Mouse (Mus musculus): ENCODE data around the gene Crb3. TPM values are rescaled to one million over a fixed set of nuclear protein-coding genes. Genes with fewer than 3 reads are reported as not detected.

The Crb3 gene
- total RNA-seq, 2 experiments from 2014 or later = 0.36 to 0.67 TPM

DNA sequence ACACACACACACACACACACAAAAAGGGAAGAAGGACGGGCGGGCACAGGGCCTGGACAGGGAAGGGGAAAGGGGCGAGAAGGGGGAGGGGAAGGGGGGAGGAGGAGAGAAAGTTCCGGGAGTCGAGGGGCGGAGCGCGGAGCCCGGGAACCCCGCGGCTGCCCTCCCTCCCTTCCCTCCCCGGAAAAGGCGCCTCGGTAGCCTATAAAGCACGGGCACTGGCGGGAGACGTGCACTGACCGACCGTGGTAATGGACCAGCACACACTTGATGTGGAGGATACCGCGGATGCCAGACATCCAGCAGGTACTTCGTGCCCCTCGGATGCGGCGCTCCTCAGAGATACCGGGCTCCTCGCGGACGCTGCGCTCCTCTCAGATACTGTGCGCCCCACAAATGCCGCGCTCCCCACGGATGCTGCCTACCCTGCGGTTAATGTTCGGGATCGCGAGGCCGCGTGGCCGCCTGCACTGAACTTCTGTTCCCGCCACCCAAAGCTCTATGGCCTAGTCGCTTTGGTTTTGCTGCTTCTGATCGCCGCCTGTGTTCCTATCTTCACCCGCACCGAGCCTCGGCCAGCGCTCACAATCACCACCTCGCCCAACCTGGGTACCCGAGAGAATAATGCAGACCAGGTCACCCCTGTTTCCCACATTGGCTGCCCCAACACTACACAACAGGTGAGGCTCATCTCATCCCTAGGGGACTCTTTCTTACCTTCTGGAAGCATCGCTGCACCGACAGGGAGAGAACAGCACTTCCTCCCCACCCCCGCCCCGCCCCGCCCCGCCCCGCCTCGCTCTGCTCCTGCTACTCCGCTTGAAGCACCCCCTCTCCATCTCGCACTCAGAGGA, 46.5 kb downstream of the Crb3 start, which contains the start of gene Tnfsf9:
Gene Tnfsf9 (plus strand): TSS at position 145 of the 854 bp plus-strand sequence.
- peak in 1 of 2 experiments; percentile 20 for DNase-seq (ENCODE audit: low spot score in 2 of 2)

- no peak for DNase-seq (ENCODE audit: low spot score in 2 of 2)
These were observed 47.1 kb downstream of the Crb3 start for GRCm38 (mm10) chr17:57106035-57106368.

DNA sequence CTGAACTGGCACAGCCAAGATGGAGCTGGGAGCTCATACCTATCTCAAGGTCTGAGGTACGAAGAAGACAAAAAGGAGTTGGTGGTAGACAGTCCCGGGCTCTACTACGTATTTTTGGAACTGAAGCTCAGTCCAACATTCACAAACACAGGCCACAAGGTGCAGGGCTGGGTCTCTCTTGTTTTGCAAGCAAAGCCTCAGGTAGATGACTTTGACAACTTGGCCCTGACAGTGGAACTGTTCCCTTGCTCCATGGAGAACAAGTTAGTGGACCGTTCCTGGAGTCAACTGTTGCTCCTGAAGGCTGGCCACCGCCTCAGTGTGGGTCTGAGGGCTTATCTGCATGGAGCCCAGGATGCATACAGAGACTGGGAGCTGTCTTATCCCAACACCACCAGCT, 48.2 kb downstream of the Crb3 start:
- DNase-seq (ENCODE audit: low spot score in 2 of 2) = no peak

- DNase-seq (ENCODE audit: low spot score in 2 of 2) = no peak
These were observed 49.2 kb downstream of the Crb3 start for GRCm38 (mm10) chr17:57108040-57108665.

GRCm38 (mm10) chr17:57108666-57109171, 49.8 kb downstream of the Crb3 start:
- DNase-seq (ENCODE audit: low spot score in 2 of 2) = no peak

DNA sequence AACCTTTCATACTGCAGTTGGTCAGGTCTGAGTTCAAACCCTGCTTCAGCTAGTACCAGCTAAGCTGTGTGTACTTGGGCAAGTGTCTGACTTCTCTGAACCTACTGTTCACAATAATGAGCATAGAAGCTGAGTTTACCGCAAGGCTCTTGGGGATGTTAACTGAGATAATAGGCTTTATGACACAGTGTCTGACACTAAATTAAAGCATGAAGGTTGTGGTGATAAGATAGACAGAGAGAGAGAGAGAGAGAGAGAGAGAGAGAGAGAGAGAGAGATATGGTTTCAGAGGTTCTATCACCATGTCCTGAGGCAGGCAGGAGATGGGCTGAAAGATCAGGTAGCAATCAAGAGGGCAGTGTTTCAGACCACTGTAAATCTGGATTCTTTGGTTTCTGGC, 51.1 kb downstream of the Crb3 start:
- DNase-seq (ENCODE audit: low spot score in 2 of 2) = no peak

- DNase-seq (ENCODE audit: low spot score in 2 of 2) = no peak
These were observed 54.0 kb downstream of the Crb3 start for GRCm38 (mm10) chr17:57112768-57113474.

Other genes starting within 250 kb of the Crb3 start
- 1 to 10 TPM; 3.8 to 5.6 TPM for gene Rfx2, start 228.1 kb upstream of the Crb3 start, total RNA-seq (2021)
- gene Acsbg2, start 184.7 kb upstream of the Crb3 start, total RNA-seq (2021) = under 1 TPM in 1 of 2 experiments, not detected in 1; 0.27 TPM
- 1 to 10 TPM in 1 of 2 experiments, under 1 TPM in 1; 0.83 to 2.9 TPM for gene 1700061G19Rik, start 183.6 kb upstream of the Crb3 start, total RNA-seq (2021)
- 10 to 100 TPM; 31.1 to 32.4 TPM for gene Mllt1, start 123.7 kb upstream of the Crb3 start, total RNA-seq (2021)
- gene Acer1, start 77.0 kb upstream of the Crb3 start, total RNA-seq (2021) = under 1 TPM in 1 of 2 experiments, not detected in 1; 0.13 TPM
- gene Clpp, start 68.8 kb upstream of the Crb3 start, total RNA-seq (2021) = 100 to 1,000 TPM; 111 to 124 TPM
- gene Alkbh7, start 61.8 kb upstream of the Crb3 start, total RNA-seq (2021) = 10 to 100 TPM; 44.2 to 65.2 TPM
- 1 to 10 TPM in 1 of 2 experiments, not detected in 1; 1.3 TPM for gene Pspn, start 59.1 kb upstream of the Crb3 start, total RNA-seq (2021)
- gene Gtf2f1, start 47.8 kb upstream of the Crb3 start, total RNA-seq (2021) = 10 to 100 TPM; 56.4 to 72.1 TPM
- under 1 TPM in 1 of 2 experiments, not detected in 1; 0.26 TPM for gene Gm17949, start 47.6 kb upstream of the Crb3 start, total RNA-seq (2021)
- 10 to 100 TPM; 84.2 to 92.7 TPM for gene Khsrp, start 27.6 kb upstream of the Crb3 start, total RNA-seq (2021)
- not detected for gene Slc25a41, start 17.5 kb upstream of the Crb3 start, total RNA-seq (2021)
- gene Slc25a23, start 758 bp downstream of the Crb3 start, total RNA-seq (2021) = 100 to 1,000 TPM in 1 of 2 experiments, 10 to 100 TPM in 1; 73.2 to 108 TPM
- 1 to 10 TPM; 1.3 to 2.3 TPM for gene Dennd1c, start 19.4 kb downstream of the Crb3 start, total RNA-seq (2021)
- 1 to 10 TPM; 4.0 to 4.3 TPM for gene Tubb4a, start 28.7 kb downstream of the Crb3 start, total RNA-seq (2021)
- under 1 TPM; 0.38 to 0.63 TPM for gene Tnfsf9, start 46.2 kb downstream of the Crb3 start, total RNA-seq (2021)
- not detected for gene Cd70, start 90.7 kb downstream of the Crb3 start, total RNA-seq (2021)
- gene Tnfsf14, start 135.1 kb downstream of the Crb3 start, total RNA-seq (2021) = under 1 TPM in 1 of 2 experiments, not detected in 1; 0.36 TPM
- gene C3, start 169.0 kb downstream of the Crb3 start, total RNA-seq (2021) = 100 to 1,000 TPM; 184 to 696 TPM
- gene Gpr108, start 189.3 kb downstream of the Crb3 start, total RNA-seq (2021) = 10 to 100 TPM; 72.4 to 89.6 TPM
- gene Trip10, start 190.3 kb downstream of the Crb3 start, total RNA-seq (2021) = 10 to 100 TPM; 53.4 to 61.0 TPM
- gene Vav1, start 220.0 kb downstream of the Crb3 start, total RNA-seq (2021) = 1 to 10 TPM; 2.6 to 4.0 TPM

Data from adrenal gland, adult 18-20 months (tissue).